Mouse (Mus musculus) myocyte (in vitro differentiated cells): ENCODE results near the gene Gm11114.

ENCODE experiments used
- E2F4 ChIP-seq: IDR thresholded peaks from one replicate; pipeline ENCODE4 v1.6.1; 2011; ENCODE audit warnings: mild to moderate bottlenecking, control low read depth, moderate library complexity; ENCODE audit not compliant: insufficient read depth
- MYOD1 ChIP-seq, 3 experiments: IDR thresholded peaks; one replicate each; pipeline ENCODE4 v1.6.1; 2011; ENCODE audit warnings: control low read depth in 2 of 3, low read depth in 2 of 3, mild to moderate bottlenecking in 2 of 3, moderate library complexity in 1 of 3; ENCODE audit not compliant: insufficient read length in 2 of 3, control insufficient read depth in 1 of 3
- POLR2A ChIP-seq: IDR thresholded peaks from one replicate; pipeline ENCODE4 v1.6.1; 2011; ENCODE audit warnings: low read depth, mild to moderate bottlenecking, control low read depth, moderate library complexity; ENCODE audit not compliant: insufficient read length
- TCF12 ChIP-seq: IDR thresholded peaks from one replicate; pipeline ENCODE4 v1.6.1; 2011; ENCODE audit warnings: mild to moderate bottlenecking, control low read depth; ENCODE audit not compliant: poor library complexity, insufficient read depth, severe bottlenecking
- USF1 ChIP-seq: IDR thresholded peaks from one replicate; pipeline ENCODE4 v1.6.1; 2011; ENCODE audit warnings: low read depth, mild to moderate bottlenecking, control low read depth, moderate library complexity

GRCm38 (mm10) chr9:85357154-85357860, 44.7 kb downstream of the Gm11114 start:
- TF ChIP-seq USF1 (peak; percentile 78), POLR2A (no peak), TCF12 (no peak), MYOD1 (IDR thresholded peaks at IDR 0.05; ENCODE audit: control insufficient read depth in 1 of 3, insufficient read length in 2 of 3, low read depth in 2 of 3) (no peak), E2F4 (no peak)
